Mouse (Mus musculus) spleen, postnatal 4 days (tissue): Measurements from ENCODE around the gene Gm21293.
"Not testable (repeated sequence)": the region's sequence is repeated elsewhere in the genome, so short reads cannot be mapped to it uniquely, and the experiment has no call there.

ENCODE experiments used
- DNase-seq, 2 experiments: peaks; one replicate each; pipeline ENCODE4 v3.0.0; 2022; ENCODE audit warnings: low spot score in 2 of 2

The Gm21293 gene

GRCm38 (mm10) chr10:104142687-104143086 lies at the start of gene Gm21293:
Gm21293 (plus strand) TSS chr10:104142987.
- not testable (repeated sequence) for DNase-seq

GRCm38 (mm10) chr10:104110044-104110443 lies 32.7 kb upstream of the Gm21293 start:
- no peak for DNase-seq

- DNase-seq = no peak
Measured at GRCm38 (mm10) chr10:104118312-104118711, 24.5 kb upstream of the Gm21293 start.

GRCm38 (mm10) chr10:104151197-104151596 lies 8.4 kb downstream of the Gm21293 start, which contains the start of gene Gm6763:
Gm6763 (plus strand) TSS chr10:104151497.
- not testable (repeated sequence) for DNase-seq

- not testable (repeated sequence) for DNase-seq
Measured at GRCm38 (mm10) chr10:104159706-104160105, 16.9 kb downstream of the Gm21293 start, which contains the start of gene Gm8764. Gm8764 (plus strand) TSS chr10:104160006.

- not testable (repeated sequence) for DNase-seq
Measured at GRCm38 (mm10) chr10:104168215-104168614, 25.4 kb downstream of the Gm21293 start, which contains the start of gene Gm21304. Gm21304 (plus strand) TSS chr10:104168515.

GRCm38 (mm10) chr10:104176724-104177123 lies 33.9 kb downstream of the Gm21293 start, which contains the start of gene Gm21312:
Gm21312 (plus strand) TSS chr10:104177024.
- DNase-seq = not testable (repeated sequence)

GRCm38 (mm10) chr10:104185233-104185632 lies 42.4 kb downstream of the Gm21293 start, which contains the start of gene Gm20765:
Gm20765 (plus strand) TSS chr10:104185533.
- DNase-seq = not testable (repeated sequence)

GRCm38 (mm10) chr10:104193742-104194141 lies 51.0 kb downstream of the Gm21293 start, which contains the start of gene Gm4340:
Gm4340 (plus strand) TSS chr10:104194042.
- DNase-seq = not testable (repeated sequence)
